Mouse (Mus musculus) brain, adult 2 months (tissue): ENCODE results near the gene Gm12394.
"Not testable (repeated sequence)": the region's sequence is repeated elsewhere in the genome, so short reads cannot be mapped to it uniquely, and the experiment has no call there.

Experiments
- DNase-seq: peaks from one replicate; pipeline ENCODE4 v3.0.0; 2011; ENCODE audit warnings: low read depth, low spot score

The Gm12394 gene

GRCm38 (mm10) chr4:42863487-42863886 lies 6.9 kb upstream of the Gm12394 start:
- DNase-seq, result not testable (repeated sequence)

GRCm38 (mm10) chr4:42860483-42860882 lies 3.9 kb upstream of the Gm12394 start:
- peak; percentile 27 for DNase-seq

DNA sequence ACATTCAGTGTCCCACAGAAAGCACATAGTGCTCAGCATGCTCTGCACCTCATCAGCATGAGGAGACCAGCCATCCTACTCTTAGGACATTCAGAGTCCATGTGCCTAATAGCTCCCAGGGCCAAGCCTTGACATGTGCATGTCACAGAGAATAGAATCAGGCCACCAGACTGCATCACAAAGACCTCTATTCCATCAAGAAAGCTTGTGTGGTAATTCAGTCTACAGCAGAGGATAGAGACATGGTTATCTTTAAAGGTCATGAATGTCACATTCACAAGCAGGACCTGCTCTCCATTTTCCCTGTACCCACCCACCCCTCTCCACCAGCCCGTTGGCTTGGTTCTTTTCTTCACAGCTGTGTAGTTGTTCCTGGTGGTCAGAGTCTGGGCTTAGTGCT lies 2.8 kb downstream of the Gm12394 start, which contains the start of gene Fam205a1:
Fam205a1 (minus strand) TSS at position 101 of the 400 bp plus-strand sequence.
- DNase-seq, result not testable (repeated sequence)

DNA sequence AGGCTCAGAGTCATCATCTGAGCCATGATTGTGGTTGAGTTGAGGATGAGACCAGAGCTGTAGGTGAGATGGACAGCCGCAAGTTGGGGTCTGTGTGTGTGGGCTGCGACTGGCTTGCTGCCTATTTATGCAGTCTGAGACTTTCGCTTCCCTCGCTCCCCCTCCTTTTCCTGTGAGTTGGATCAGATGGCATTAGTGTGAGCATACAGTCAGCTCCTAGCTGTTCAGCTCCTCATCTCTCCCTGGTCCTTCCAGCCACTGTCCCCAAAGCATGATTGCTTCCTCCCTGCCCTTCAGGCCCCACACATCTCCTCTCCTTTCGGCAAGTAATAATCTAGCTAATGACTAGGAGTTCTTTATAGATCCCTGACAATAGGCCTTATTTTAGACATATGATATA lies 82.7 kb downstream of the Gm12394 start, which contains the start of gene Ccl21a:
Ccl21a (minus strand) TSS at position 101 of the 400 bp plus-strand sequence.
- not testable (repeated sequence) for DNase-seq

- DNase-seq, result not testable (repeated sequence)
Observed at GRCm38 (mm10) chr4:42756477-42756876, 100.1 kb downstream of the Gm12394 start, which contains the start of gene Ccl19. TSS of gene Ccl19 (minus strand) at chr4:42756577.

GRCm38 (mm10) chr4:42735245-42735644 lies 121.3 kb downstream of the Gm12394 start, which contains the start of gene 4930578G10Rik:
TSS of gene 4930578G10Rik (plus strand) at chr4:42735545.
- not testable (repeated sequence) for DNase-seq
